Mouse (Mus musculus) urinary bladder, adult 18-20 months (tissue): Measurements from ENCODE around the gene Tedc2.

Experiments used
- DNase-seq, 2 experiments: peaks; one replicate each; pipeline ENCODE4 v3.0.0; 2022; ENCODE audit warnings: low spot score in 2 of 2, mixed read lengths in 2 of 2

Gene Tedc2

DNA sequence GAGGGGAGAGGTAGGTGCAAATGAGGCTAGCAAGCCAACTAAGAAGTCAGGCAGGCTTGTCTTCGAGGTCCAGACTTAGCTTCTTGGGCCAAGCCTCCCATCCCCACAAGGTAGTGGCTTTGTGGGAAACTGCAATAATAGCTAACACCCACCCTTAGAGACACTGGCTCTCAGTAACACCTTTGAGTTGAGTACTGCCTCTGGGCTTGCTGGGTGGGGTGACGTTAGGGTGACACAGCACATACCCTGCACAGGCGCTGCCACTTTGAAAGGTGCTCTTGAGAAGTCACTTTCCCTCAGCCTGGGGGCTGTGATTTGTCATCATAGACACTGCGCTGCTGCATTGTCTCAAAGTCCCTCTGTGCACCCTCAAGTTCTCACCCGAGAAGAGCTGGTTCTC, 26.9 kb downstream of the Tedc2 start:
- DNase-seq: no peak

GRCm38 (mm10) chr17:24193268-24193667, 27.4 kb downstream of the Tedc2 start:
- DNase-seq: no peak

- DNase-seq: no peak
Observed at GRCm38 (mm10) chr17:24192848-24193247, 27.8 kb downstream of the Tedc2 start.

- DNase-seq: no peak
Observed at GRCm38 (mm10) chr17:24191481-24191880, 29.2 kb downstream of the Tedc2 start.

DNA sequence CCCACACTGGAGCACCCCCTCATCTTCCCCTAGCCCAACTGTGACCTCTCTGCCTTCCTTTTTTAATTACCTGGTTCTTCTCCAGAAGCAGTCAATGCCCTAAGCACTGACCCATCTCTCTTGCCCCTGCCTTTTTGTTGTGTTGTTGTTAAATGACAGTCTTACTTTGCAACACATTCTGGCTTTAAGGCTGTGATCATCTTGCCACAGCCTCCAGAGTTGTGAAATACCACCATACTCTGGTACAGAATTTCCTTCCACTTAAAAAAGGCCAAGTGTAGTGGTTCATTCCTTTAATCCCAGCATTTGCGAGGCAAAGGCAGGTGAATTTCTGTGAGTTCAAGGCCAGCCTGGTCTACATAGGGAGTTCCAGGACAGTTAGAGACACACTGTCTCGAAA, 29.7 kb downstream of the Tedc2 start:
- DNase-seq: no peak

DNA sequence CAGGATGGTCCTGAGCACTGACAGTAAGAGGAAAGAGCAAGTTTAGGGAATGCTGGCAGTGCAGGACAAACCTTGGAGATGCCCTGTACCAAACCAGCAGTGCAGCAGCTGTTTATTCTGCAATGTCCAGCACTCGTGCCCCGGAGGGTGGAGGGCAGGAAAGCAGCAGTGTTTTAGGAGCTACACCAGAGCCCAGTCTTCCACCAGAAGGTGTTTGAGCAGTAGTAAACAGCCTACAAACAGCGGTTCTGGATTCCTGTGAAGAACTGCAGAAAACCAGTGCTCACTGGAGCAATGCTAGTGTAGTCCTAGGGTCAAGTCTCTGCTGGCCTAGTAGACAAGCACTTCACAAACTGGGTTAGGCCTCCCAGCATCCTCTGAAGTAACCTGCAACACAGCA, 46.4 kb downstream of the Tedc2 start:
- no peak for DNase-seq

GRCm38 (mm10) chr17:24173423-24173822, 47.2 kb downstream of the Tedc2 start:
- DNase-seq: no peak

- no peak for DNase-seq
Observed at GRCm38 (mm10) chr17:24171738-24172137, 48.9 kb downstream of the Tedc2 start.

DNA sequence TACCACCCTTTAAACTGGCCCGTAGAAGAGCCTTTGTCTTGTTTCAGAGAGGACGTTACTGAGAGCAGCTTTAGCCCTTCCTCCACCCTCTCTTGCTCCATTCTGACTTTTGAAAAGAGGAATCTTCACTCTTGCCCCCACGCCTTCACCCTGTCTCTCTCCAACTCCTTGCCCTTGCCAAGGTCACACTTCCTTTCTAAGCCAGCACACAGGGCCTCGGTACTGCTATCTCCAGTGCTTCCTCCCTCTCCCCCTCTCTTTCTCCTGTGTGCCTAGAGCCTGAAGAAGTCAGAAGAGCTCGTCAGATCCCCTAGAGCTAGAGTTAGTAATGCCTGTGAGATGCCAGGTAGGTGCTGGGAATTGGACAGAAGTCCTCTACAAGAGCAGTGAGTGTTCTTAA, 49.9 kb downstream of the Tedc2 start:
- no peak for DNase-seq

GRCm38 (mm10) chr17:24170125-24170524, 50.5 kb downstream of the Tedc2 start:
- DNase-seq: no peak

- peak; percentile 88 to 93 for DNase-seq
Observed at GRCm38 (mm10) chr17:24169317-24170065, 51.2 kb downstream of the Tedc2 start, which contains the start of gene Atp6v0c. TSS of gene Atp6v0c (minus strand) at chr17:24169702.

- peak; percentile 40 to 53 for DNase-seq
Observed at GRCm38 (mm10) chr17:24168590-24169277, 51.9 kb downstream of the Tedc2 start.

- no peak for DNase-seq
Observed at GRCm38 (mm10) chr17:24167891-24168505, 52.7 kb downstream of the Tedc2 start.

- DNase-seq: no peak
Observed at GRCm38 (mm10) chr17:24167120-24167519, 53.5 kb downstream of the Tedc2 start.
